Mouse (Mus musculus) common myeloid progenitor, adult 5-6 weeks (primary cell): ENCODE data around the gene F3. TPM values are rescaled to one million over a fixed set of nuclear protein-coding genes. Genes with fewer than 3 reads are reported as not detected.
A peak's percentile ranks its signal among the peaks of the same experiment; 100 is the strongest.

Experiments used
- ATAC-seq: replicated peaks from 2 replicates; pipeline ENCODE4 v1.8.0; 2016; ENCODE audit warnings: low read depth, mild to moderate bottlenecking, moderate TSS enrichment, inconsistent platforms; ENCODE audit not compliant: poor library complexity, severe bottlenecking
- total RNA-seq: library from RNA; stranded (forward); fragments of 200-1000, 187-1606 nt; gene quantifications from 2 replicates; pipeline ENCODE4 v1.2.3, GENCODE M21; 2017

Gene F3
- total RNA-seq: 1.5 TPM in 1 of 2 replicates, not detected in the other

GRCm38 (mm10) chr3:121722971-121723844 is at the start of gene F3:
F3 (plus strand) TSS chr3:121723537.
- ATAC-seq: peak; percentile 60

DNA sequence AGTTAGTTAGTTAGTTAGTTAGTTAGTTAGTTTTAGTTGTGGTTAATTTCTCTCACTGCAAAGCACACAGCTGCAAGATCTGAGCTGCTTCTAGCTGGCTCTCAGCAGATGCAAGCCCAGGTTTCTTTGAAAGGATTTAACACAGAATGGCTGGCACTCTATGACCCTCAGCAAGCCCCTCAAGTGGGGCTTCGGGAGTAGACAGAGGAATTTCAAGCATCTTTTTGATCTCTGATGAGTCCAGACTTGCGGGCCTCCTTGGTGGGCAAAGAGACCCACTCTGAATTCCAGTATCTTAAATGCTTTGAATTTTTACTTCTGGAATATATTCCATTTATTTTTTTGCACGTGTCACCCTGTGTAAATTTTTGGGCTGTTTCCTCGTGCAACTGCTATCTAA is 44.4 kb upstream of the F3 start:
- no peak for ATAC-seq

DNA sequence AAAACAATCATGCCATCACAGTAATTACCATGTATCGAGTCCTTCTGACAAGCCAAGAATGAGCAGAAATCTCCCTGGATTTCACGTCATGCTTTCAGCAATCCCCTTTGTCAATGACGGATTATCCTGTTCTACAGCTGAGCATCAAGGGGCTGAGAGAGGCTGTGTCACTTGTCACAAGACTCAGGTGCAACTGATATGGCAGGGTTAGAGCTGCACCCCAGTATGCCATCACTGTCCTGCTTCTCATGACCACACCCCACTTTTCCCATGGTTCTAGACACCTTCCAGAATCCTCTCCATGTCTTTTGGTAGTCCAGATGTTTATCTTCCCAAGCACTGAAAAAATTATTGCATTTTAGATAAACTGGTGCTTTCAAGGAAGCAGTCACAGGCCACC is 43.9 kb upstream of the F3 start:
- no peak for ATAC-seq

DNA sequence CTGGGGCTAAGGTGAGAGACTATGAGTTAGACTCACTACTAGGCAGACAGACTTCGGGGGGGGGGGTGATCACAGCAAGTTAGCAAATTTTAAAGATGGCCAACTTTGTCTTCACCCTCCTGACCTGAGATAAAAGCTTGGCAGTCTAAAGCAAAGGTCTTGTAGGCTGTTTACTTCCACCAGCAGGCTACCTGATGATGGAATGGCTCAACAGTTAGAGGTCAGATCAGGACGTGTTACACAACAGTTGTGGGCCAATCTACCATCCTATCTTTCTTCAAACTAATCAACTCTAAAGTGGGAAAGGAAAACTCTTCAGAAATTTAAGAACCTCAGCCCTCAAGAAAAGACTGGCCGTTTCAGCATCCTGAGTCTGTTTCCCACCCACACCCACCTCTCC is 43.1 kb upstream of the F3 start:
- no peak for ATAC-seq

GRCm38 (mm10) chr3:121682439-121683411 is 40.6 kb upstream of the F3 start:
- ATAC-seq: peak; percentile 39; the same call in 1 of the 2 replicates

GRCm38 (mm10) chr3:121684552-121684951 is 38.8 kb upstream of the F3 start:
- no peak for ATAC-seq

DNA sequence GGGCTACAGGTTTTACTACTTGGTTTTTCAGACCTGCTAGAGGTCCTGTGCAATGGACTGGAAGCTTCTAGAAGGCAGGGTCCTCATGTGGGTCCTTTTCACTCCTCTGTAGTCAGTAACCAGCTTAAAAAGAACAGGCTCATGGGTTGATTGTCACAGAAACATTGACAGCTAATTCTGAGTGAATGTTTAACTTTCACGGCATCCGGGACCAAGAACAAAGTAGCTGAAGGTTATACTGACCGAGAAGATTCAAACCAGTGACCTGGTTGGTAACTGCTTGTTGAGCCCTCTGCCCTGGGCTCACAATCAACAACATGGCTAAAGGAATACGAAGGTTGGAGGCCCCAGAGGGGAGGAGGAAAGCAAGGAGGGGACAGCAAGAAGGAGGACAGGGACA is 38.4 kb upstream of the F3 start:
- ATAC-seq: no peak

DNA sequence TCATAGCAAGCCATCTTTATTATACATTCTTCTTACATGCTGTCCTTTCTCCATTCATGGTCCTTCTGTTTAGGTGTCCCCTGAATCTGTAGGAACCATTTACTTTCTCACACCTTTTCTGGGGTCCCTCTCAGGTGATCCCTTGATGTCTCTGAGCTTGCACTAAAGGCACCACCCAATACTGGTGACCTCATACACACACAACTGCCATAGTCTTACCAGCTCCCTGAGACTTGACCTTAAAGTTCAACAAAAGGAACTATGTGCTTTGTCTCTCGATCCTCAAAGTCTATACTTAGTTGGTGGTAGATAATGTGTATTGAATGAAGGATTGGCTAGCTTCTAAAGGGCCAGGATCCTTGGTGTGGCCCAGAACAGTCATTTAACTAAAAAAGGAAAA is 37.4 kb upstream of the F3 start:
- ATAC-seq: no peak

GRCm38 (mm10) chr3:121686408-121686911 is 36.9 kb upstream of the F3 start:
- ATAC-seq: no peak

DNA sequence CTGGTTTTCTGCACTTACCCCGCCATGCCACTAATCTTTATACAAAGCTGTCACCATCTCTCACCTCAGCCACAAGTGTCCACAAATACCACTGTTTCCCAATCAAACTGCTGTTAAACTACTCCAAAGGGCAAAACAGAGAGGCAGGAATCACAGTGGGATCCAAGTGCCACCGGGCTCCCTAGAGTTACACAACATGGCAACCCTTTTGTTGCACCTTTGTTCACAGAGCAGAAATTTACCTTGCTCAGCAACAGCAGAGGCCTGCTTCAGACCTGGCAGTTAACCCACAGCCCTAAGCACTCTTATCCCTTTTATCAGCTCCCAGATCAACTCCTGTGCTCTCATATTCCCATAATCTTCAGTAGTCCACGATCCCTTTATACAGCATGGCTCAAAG is 35.6 kb upstream of the F3 start:
- ATAC-seq: no peak

DNA sequence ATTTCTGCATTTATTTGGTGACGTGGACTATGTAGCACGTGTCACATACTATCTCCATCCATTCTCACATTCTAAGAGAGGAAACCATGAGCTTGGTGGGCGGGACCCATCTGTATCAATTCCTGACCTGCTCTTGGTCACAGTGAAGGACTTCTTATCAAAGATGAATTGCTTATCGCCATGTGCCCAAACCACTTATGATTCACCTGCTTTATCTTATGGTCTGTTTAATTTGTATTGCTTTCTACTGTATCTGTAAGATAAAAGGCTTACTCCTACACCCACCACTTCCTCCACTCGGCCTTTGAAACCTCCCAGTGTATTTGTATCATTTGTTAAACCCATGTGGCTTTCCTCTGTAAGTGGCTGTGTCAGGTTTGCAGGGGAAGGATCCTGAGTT is 34.3 kb upstream of the F3 start:
- no peak for ATAC-seq

DNA sequence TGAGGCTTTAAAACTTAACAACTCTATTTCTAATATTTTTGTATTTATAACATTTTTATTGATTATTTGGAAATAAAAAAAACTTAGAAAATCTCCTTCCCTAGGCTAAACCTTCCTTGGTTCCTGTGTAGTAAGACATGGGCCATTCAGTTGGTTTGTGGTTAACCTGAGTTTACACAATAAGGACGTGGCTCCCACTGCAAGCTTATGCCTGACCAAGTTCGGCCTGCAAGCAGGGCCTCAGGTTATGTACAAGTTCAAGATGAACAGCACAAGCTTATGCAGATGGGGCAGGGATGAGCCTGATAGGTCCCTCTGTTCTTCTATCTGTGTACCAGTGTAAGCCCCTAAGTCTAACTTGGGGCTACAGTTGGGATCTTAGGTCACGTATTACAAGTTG is 33.6 kb upstream of the F3 start:
- ATAC-seq: peak; percentile 50

DNA sequence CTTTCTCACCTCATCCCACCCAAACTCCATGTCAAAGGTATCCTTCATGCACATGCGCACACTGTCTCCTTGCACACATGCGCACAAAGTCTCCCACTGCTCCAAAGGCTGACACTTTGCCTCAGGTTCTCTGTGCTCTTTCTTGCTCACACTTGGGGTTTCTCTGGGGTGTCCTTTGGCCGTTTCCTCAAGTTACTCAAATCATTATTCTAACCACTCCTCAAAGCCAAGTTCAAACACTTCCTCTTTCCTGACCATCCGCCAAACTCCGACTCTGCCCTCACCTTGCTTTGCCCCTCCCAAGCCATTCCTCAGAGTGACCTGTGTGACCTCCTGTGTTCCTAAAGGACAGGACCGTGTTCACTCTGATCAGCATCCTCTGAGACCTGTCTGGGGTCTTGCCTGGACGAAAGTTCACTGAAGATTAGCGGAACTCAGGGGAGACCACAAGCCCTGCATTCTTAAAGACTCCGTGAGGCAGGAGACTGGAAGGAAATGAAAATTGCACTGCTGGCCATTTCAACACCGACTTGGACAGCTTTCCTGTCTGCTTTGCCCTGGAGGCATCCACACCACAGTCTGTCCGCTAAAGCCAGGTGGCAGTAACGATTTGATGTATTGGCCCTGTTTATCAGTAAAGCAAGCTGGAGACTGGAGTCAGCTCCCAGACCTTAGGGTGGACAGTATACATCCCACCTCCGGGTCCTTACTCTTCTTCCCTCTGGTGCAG is 30.2 kb upstream of the F3 start:
- peak; percentile 79 for ATAC-seq

DNA sequence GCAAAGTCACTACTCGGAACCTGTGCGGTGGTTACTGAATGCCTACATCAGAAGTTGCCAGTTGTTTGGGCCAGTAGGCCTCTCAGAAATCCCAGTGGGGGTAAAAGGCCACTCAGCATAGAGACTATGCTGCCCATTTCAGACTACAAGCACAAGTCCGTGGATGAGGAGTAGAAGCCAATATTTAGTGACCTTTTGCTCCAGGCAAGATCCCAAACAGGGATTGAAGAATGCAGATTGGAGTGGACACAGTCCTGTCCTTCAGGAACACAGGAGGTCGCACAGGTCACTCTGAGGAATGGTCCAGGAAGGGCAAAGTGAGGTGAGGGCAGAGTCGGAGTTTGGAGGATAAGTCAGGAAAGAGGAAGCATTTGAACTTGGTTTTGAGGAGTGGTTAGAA is 29.6 kb upstream of the F3 start:
- ATAC-seq: no peak

- ATAC-seq: peak; percentile 64
Measured at GRCm38 (mm10) chr3:121697169-121697568, 26.2 kb upstream of the F3 start.

GRCm38 (mm10) chr3:121699401-121699800 is 23.9 kb upstream of the F3 start:
- no peak for ATAC-seq

GRCm38 (mm10) chr3:121699849-121700248 is 23.5 kb upstream of the F3 start:
- ATAC-seq: no peak

DNA sequence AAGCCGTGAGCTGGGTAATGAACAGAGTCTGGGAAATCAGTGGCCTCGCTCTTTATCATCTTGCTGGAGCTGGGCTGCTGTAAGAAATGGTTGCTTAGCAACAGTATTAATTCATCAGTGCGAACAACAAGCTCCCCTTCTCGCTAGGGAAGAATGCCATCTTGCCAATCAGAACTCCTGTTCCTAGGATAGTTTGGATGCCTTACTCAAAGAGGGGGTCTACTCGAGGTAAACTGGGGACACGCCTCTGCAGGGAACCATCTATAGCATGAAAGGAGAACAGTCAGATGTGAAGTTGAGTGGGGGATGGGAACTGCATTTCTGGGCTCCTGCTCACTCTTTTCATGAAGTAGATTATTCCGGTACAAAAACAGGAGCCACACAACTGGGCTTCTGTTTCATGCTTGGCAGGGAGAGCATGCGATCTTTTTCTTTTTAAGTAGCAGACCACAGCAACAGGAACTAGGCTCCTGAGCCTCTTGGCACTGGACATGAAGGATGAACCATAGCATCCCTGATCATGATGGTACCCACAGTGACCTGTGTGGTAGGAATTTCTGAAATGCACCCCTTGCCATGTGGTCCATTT is 22.9 kb upstream of the F3 start:
- ATAC-seq: no peak

- peak; percentile 95 for ATAC-seq
Measured at GRCm38 (mm10) chr3:121703155-121703879, 20.0 kb upstream of the F3 start.
